Mouse (Mus musculus) heart, postnatal 4 days (tissue): Measurements from ENCODE around the gene Scn3b. TPM values are rescaled to one million over a fixed set of nuclear protein-coding genes. Genes with fewer than 3 reads are reported as not detected.

ENCODE experiments used
- DNase-seq: peaks from one replicate; pipeline ENCODE4 v3.0.0; 2021
- total RNA-seq, 2 experiments: library from RNA; stranded (reverse); gene quantifications; 2 replicates each; pipeline ENCODE4 v1.2.3; 2021

Gene Scn3b
- under 1 TPM; 0.67 to 0.99 TPM for total RNA-seq

DNA sequence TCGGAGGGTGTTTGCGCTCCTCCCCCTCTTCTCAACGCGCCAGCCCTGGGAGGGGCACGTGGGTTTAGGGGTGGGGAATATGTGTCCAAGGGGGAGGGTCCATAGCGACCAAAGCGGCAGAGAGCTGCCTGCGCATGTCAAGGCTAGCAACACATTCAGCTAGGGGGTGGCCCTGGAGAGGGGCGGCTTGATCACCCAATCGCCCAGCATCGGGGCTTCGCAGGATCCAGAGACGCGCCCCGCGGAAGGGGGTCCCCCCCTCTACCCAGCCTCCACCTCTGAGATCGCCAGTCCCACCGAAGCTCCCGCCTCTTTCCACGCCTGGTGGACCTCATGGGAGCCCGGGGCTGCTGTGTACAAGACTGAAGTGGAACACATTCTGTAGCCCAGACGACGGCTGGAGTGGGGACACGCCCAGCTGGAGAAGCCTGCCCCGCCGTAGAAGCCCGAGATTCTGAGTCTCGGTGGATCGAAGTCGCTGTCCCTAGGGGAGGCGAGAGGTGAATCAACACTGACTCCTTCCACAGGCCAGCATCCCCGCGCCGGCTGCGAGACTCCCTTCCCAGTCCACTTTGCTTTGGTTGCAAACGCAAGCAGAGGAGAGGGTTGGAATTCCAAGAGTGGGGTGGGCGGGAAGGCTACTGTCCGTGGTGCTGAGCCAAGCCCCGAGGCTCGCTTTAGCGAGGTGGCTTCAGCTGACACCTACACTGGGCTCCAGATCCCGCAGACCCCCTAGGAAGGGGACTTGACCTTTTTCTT lies at the start of gene Scn3b:
Scn3b (plus strand) TSS at position 115 of the 759 bp plus-strand sequence.
- DNase-seq = peak; percentile 65

DNA sequence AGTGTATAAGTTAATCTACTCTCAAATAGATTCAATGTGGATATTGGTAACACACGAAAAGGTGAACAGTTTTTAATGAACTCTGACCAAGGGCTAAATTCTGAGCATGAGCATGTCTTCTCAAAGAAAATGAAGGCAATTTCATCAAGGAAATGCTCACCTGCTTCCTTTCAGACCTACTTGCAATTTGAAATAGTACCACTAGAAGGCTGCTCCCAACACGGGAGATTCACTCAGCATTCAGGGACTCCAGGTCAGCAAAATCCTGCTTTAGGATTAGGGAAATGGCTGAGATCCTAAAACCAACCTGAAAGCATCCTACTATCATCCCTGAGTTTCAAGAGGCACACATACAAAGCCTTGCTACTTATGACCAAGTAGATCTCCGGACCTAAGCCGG lies 44.7 kb upstream of the Scn3b start:
- no peak for DNase-seq

- peak; percentile 66 for DNase-seq
Observed at GRCm38 (mm10) chr9:40227874-40228789, 40.9 kb upstream of the Scn3b start.

GRCm38 (mm10) chr9:40228804-40229331 lies 40.1 kb upstream of the Scn3b start:
- DNase-seq = no peak

- no peak for DNase-seq
Observed at GRCm38 (mm10) chr9:40229479-40229878, 39.5 kb upstream of the Scn3b start.

DNA sequence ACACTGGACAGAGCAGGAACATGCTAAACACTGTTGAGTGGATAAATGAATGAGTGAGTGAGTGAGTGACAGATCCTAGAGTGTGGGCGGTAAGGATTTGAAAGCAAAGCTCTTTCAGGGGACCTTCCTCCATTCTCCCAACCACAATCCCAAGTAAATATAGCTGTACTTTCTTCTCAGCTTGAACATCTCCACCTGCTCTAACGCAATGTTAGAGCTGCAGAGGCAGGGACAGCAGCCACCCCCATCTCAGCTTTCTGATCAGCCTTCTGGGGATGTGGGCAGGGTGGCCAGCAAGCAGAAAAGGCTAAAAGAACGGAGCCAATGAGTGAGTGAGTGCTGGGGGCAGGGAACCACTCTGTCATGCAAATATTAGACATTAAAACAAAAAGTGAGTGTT lies 38.0 kb upstream of the Scn3b start:
- no peak for DNase-seq

DNA sequence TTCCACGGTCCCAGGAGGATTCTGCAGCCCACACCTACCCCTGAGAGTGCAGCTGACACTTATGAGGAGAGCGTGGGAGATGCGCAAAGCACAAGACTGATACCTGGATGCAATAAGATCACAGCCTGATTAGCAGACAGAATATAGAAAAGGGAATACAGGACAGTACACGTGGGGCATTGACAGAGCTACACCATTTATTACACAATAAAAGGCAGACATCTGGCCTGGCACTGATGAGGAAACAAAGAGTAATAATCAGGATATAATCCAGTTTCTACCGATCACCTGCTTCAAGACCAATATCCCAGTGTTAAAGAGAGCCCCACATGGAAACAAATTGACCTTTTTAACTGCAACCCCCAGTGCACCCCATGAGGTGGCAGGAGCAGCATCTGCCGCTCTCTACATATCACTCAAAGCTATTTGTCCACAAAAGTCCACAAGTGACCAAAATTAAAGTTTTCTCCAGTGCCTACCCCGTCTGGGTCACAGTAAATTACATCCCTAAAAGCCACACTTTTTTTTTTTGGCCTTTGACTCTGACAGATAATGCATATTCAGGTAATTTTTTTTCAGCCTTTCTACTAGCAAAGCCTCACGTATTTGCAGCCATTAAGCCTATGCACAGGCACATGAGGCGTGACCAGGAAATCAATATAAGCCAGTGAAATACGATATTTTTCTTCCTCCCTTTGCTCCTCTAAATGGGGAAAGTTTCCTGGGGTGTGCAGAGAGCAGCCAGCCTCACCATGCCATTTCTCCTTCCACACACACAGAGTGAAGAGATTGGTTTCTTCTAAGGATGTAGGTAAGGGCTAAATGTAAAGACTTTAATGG lies 34.6 kb upstream of the Scn3b start:
- no peak for DNase-seq

DNA sequence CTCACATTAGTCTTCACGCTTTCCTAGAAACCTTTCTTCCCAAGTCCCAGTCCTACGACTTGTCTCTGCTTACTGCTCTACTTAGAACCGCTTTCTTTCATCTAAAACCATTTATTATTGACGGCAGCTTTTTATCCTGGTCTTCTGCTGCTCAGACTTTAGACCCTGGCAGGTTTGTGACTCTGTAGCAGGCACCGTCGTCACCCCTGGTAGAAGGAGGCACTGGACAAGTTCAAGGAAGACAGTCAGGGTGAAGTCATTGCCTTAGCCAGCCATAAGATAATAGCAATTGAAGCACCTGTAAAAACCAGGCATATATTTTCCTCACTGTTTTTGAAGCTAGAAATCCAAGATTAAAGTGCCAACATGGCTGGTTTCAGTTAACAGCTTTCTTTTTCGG lies 33.8 kb upstream of the Scn3b start:
- no peak for DNase-seq

GRCm38 (mm10) chr9:40239749-40240148 lies 29.3 kb upstream of the Scn3b start:
- DNase-seq = no peak

DNA sequence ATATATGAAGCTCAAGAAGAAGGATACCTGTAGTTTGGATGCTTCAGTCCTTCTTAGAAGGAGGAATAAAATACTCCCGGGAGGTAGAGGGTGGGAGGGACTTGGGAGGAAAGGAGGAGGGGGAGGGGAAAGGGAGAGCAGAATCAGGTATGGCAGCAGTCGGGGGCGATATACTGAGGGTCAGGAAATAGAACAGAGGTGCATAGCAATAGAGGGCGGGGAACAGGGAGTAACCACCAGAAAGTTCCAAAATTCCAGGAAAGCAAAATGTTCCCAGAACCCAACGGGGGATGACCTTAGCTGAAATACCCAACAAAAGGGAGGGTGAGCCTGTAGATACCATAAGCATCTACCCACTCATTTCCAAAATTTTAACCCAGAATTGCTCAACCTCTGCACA lies 28.7 kb upstream of the Scn3b start:
- DNase-seq = no peak

- DNase-seq = peak; percentile 54
Observed at GRCm38 (mm10) chr9:40241223-40241801, 27.7 kb upstream of the Scn3b start.

- DNase-seq = no peak
Observed at GRCm38 (mm10) chr9:40241951-40242888, 26.8 kb upstream of the Scn3b start.

GRCm38 (mm10) chr9:40245466-40245865 lies 23.6 kb upstream of the Scn3b start:
- DNase-seq = no peak

DNA sequence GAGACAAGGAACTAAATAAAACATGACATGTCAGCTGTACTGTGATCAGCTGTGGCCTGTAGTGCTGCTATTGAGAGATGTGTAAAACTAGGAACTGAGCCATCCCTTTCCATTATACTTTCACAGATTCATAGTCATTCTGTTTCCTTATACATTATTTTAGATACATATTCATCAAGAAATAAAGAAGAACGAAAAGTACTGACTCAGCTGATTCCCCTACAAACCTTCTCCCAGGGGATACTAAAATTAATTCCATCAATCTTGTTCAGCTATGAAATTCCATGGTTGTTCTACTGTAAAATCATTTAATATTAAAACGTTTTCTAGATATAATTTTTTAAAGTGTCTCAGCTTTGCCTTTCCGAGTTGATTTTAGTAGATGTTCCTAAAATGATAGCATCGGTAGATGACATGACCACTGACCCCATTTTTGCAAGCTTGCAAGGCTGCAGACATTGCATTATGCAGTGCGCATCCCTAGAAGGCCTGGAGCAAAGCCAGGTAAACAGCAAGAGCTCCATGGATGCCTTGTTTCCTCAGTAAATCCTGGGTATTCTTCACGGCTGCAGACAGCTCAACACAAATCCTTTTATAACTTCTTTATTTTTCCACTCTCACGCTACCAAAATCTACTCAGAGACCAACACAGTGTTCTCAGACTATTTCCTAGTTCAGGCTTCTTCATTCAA lies 22.9 kb upstream of the Scn3b start:
- DNase-seq = no peak

DNA sequence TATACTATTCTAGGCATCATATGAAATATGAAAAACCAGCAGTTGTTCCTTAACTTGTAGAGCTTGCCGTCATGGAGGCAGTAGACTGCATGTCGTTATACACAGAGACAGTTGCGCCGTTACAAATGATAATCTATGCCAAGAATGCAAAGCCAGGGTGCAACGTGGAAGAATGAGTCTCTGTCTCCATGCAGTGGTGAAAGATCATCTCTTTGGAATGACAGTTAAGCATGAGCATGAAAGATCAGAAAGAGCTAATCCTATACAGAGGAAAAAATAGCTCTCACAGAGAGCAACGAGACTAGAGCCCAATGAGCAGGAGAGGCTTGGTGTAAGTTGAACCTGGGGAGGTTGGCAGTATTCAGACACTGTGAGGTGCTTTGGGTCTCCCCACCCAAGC lies 22.3 kb upstream of the Scn3b start:
- no peak for DNase-seq

DNA sequence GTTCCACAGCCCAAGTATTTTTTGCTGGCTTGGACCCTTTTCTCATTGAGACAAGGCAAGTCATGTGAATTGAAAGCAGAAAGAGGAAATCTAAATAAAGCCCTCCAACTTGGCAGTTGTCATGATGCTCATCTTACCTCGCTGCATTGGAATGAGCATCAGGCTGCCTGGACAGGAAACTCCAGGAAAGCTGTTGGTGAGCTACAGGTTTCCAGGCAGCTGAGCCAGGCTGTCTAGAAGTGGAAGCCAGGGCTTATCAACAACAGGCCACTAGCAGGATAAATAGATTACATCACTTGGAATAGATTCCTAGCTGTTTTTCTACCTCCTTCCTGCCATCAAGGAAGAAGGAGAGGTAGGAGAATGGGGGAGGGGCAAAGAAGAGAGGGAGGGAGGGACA lies 19.9 kb upstream of the Scn3b start:
- DNase-seq = no peak

GRCm38 (mm10) chr9:40252459-40252858 lies 16.6 kb upstream of the Scn3b start:
- no peak for DNase-seq

- no peak for DNase-seq
Observed at GRCm38 (mm10) chr9:40263874-40264273, 5.1 kb upstream of the Scn3b start.

- no peak for DNase-seq
Observed at GRCm38 (mm10) chr9:40268040-40268747, 823 bp upstream of the Scn3b start.

DNA sequence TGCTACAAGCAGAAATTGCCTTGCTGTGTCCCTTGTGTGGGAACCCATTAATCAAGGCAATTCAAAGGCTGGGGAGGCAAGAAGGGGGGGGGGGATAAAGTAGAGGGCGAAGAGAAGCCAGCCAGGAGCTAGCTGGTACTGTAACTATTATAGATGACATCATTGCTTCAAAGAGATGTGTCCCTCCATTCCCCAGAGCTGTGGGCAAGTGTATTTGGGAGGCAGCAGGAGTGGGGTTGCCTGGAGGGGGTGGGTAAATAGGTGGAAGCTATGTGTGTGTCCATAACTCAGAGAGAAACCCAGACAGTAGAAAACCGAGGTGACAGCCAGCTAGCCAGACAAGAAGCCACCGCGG lies 292 bp upstream of the Scn3b start:
- DNase-seq = no peak
